Mouse (Mus musculus): Measurements from ENCODE around the gene Mknk1.

The Mknk1 gene

DNA sequence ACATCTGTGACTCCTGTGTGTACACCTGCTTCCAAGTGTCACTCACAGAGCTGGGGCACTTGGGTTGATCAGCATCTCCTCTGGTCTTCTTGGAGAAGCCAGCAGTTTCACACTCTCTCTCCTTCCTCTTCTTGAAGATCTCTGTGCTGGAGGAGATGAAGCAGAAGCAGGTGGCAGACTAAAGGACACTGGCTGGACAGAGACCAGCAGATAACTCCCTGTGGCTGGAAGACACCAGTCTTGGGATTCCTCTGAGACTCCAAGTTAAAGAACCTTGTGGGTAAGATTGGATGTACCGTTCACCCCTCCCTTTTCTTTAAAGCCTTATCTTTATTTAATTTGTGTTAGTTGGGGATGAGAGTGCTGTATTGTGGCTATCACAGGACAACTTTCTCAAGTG is 9.1 kb downstream of the Mknk1 start:
- DNase-seq: no peak

- DNase-seq: no peak
Observed at GRCm38 (mm10) chr4:115848990-115849677, 10.1 kb downstream of the Mknk1 start.

GRCm38 (mm10) chr4:115850111-115850510 is 11.1 kb downstream of the Mknk1 start:
- no peak for DNase-seq

DNA sequence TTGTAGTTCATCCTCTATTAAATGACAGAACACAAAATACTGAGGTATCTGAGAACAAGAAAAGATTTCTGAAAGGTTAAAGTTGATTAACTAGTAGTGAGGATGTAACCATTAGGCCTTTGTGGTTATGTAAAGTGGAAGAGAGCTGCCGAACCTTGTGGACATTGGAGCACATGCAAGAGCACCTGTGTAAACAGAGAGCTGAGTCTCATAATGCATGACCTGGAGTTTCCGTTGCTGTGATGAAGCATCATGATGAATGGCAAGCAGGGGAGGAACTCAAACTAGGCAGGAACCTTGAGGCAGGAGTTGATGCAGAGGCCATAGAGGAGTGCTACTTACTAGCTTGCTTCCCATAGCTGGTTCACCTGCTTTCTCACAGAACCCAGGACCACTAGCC is 11.6 kb downstream of the Mknk1 start:
- DNase-seq: no peak

GRCm38 (mm10) chr4:115851569-115851968 is 12.6 kb downstream of the Mknk1 start:
- no peak for DNase-seq

- DNase-seq: no peak
Observed at GRCm38 (mm10) chr4:115855100-115855499, 16.1 kb downstream of the Mknk1 start.

- no peak for DNase-seq
Observed at GRCm38 (mm10) chr4:115855609-115856008, 16.6 kb downstream of the Mknk1 start.

- DNase-seq: no peak
Observed at GRCm38 (mm10) chr4:115856282-115856681, 17.3 kb downstream of the Mknk1 start.

DNA sequence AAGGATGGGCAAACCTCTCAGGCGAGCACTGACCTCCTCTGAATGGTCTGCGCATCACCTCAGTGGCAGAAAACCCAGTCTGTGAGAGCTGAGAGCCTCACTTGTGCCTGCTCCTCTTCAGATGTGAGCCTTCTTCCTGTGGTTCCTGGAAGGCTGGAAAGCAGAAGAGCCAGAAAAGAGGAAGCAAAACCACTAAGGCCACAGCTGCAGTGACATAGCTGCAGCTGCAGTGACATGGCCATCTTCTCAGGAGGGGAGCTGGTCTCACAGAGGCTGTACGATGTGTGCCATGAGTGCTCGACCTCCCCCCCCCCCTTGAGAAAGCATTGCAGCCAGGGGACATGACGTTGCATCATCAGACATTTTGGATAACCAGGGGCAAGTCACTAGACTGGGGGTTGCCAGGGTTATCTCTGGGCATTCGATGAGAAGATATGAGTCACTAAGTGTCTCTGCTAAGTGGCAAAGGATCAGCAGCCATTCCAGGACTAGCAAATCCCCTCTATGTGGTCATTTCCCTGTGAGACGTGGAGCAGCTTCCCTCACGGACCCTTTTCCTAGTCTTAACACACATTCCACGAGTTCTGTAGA is 18.4 kb downstream of the Mknk1 start:
- DNase-seq: peak; percentile 9 to 12

DNA sequence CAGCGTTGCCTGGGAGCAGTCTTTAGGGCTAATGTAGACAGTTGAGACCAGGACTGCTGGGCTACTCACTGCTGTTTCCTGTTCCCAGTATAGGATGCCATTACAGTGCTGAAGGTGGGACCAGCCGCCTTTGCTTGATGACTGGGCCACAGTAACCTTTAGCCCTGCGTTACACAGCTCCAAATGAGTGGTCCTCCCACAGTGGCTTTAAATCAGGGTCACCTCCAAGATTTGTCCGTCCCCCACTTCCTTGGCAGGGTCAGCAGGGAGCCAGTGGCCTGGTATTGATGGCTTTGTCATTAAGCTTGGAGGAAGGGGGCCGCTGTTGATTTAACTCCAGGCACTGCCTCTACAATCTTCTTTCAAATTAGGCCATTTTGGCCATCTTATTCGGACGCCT is 24.4 kb downstream of the Mknk1 start:
- DNase-seq: no peak

- no peak for DNase-seq
Observed at GRCm38 (mm10) chr4:115863880-115864279, 24.9 kb downstream of the Mknk1 start.

GRCm38 (mm10) chr4:115869512-115870210 is 30.7 kb downstream of the Mknk1 start:
- no peak for DNase-seq

GRCm38 (mm10) chr4:115873231-115873630 is 34.2 kb downstream of the Mknk1 start:
- DNase-seq: no peak

DNA sequence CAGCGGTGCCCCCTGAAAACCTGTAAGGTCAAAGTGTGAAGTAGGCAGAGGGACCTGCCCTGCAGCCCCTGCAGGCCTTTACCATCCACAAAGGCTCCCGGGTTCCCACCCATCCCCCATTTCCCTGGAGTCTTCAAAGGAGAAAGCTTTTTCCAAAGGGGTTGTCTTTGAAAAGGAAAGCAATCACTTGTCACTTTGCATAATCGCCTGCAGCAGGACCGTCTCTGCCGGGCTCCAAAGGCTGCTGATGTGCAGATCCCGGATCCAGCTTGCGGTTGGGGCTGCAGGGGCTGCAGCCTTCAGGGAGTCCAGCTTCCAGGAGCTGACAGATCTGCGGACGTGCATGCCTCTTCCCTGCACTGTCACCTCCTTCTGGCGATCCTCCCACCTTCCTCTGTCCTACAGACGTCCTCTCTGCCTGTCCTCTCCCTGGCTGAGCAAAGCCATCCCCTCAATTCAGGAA is 39.2 kb downstream of the Mknk1 start:
- DNase-seq: no peak

DNA sequence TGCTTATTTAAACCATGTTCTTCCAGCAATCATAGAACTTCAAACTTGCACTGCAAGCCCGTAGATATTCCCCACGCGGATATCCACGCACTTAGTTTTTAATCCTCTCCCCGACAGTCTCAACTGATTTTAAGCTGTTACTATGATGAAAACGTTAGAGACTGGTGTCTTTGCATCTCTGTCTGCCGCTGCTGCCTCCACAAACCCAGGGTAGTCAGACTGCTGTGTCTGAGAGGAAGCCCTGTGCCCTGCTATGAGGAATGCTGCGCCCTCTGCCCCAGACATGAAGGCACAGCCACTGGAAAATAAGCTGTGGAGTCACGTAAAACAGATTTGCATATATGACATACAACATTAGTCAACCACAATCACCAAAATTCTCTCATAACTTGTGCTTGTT is 39.8 kb downstream of the Mknk1 start:
- no peak for DNase-seq

DNA sequence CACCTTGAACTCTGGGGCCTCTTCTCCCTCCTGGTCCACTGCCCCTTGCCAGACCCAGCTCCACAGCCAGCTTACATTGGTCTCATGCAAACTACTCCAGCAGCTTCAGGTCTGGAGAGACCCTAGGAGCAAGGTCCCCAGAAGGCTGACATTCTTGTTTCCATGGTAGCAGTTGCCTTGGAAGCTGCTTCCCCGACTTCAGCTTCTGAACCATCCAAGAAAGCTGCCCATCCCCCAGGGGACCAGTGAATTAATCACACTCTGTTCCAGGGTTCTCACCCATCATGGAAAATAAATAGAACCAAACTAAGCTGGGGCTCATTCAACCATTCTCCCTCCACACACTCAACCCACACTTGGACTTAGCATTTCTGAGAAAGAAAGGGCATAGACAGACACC is 42.2 kb downstream of the Mknk1 start:
- no peak for DNase-seq

- DNase-seq: no peak
Observed at GRCm38 (mm10) chr4:115882195-115882594, 43.2 kb downstream of the Mknk1 start.

DNA sequence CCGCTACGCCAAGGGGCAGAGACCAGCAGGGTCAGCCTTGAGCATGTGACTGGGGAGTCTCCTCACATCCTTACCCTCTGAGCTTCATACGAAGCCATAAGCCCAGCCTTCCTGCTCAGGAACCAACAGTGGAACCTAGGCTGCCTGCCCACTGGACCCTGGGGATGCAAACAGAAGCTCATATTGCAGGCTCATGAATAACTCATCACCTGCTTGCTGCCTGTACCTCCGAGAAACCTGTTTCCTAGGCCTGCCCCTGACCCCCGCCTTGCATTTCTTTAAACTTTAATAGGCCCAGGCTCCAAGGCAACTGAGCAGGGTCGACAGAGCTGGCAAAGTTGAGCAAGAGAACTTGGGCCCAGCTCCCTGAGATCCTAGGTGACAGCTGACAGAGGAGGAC is 45.0 kb downstream of the Mknk1 start, which contains the start of gene Kncn:
Kncn (plus strand) TSS at position 379 of the 400 bp plus-strand sequence.
- no peak for DNase-seq

- DNase-seq: no peak
Observed at GRCm38 (mm10) chr4:115885846-115886245, 46.8 kb downstream of the Mknk1 start.

GRCm38 (mm10) chr4:115886875-115887274 is 47.9 kb downstream of the Mknk1 start:
- DNase-seq: no peak

GRCm38 (mm10) chr4:115890066-115890465 is 51.1 kb downstream of the Mknk1 start:
- DNase-seq: no peak

DNA sequence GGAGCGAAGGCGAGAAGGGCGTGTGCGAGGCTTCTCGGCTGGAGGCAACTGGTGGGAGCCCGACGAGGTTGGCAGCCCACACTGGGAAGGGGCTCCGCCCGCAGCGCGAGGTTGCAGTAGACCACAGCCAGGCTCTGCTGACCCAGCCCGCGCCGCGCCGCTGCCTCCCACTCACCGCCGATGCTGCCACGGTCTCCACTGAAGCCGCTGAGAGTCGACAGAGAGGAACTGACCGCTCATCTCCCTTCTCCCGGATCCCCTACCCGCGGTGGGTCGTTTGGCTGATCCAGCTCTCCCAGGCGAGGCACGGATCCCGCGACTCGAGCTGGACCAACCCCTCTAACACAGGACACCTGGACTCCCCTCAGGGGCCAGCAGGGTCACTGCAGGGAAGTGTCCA is 51.6 kb downstream of the Mknk1 start, which contains the start of gene 6430628N08Rik:
6430628N08Rik (plus strand) TSS at position 113 of the 400 bp plus-strand sequence.
- DNase-seq: no peak

- DNase-seq: no peak
Observed at GRCm38 (mm10) chr4:115894281-115894680, 55.3 kb downstream of the Mknk1 start.
